Mouse (Mus musculus) brain, embryonic 14.5 days (tissue): ENCODE data around the gene Gm7075.
"Not testable (repeated sequence)": the region's sequence is repeated elsewhere in the genome, so short reads cannot be mapped to it uniquely, and the experiment has no call there.

ENCODE experiments used
- CTCF ChIP-seq: fragments of 200-500 bp; IDR thresholded peaks from 2 replicates; pipeline ENCODE4 v1.5.1; 2012; ENCODE audit warnings: inconsistent platforms, mild to moderate bottlenecking, moderate library complexity, borderline replicate concordance; ENCODE audit not compliant: insufficient read depth, insufficient read length; ENCODE audit errors: extremely low read depth
- POLR2A ChIP-seq: fragments of 200-500 bp; IDR thresholded peaks from 2 replicates; pipeline ENCODE4 v1.6.1; 2012; ENCODE audit warnings: mild to moderate bottlenecking, inconsistent platforms, borderline replicate concordance; ENCODE audit not compliant: poor library complexity, insufficient read depth, insufficient read length, severe bottlenecking; ENCODE audit errors: extremely low read depth

GRCm38 (mm10) chr10:63444602-63445387, 23.2 kb upstream of the Gm7075 start:
- TF ChIP-seq POLR2A, CTCF: not testable (repeated sequence)
